Mouse (Mus musculus) heart, embryonic 12.5 days (tissue): Measurements from ENCODE around the gene Tmem131l. TPM values are rescaled to one million over a fixed set of nuclear protein-coding genes. Genes with fewer than 3 reads are reported as not detected.

Experiments
- ATAC-seq: fragments of 200-750 bp; cut with Nextera tagmentation; 2 replicates; pipeline ENCODE4 v1.8.0; 2017; ENCODE audit warnings: moderate TSS enrichment, moderate library complexity; ENCODE audit not compliant: insufficient number of reproducible peaks, low FRiP score
- H3K27ac ChIP-seq: fragments of 300-500 bp; sonication (generic); 2 replicates; pipeline ENCODE4 v1.5.1; 2016; ENCODE audit warnings: mild to moderate bottlenecking, moderate library complexity; ENCODE audit not compliant: poor library complexity, severe bottlenecking
- H3K27me3 ChIP-seq: fragments of 300-500 bp; sonication (generic); replicated peaks from 2 replicates; pipeline ENCODE4 v1.6.1; 2016; ENCODE audit warnings: mild to moderate bottlenecking, moderate library complexity
- H3K36me3 ChIP-seq: fragments of 300-500 bp; sonication (generic); 2 replicates; pipeline ENCODE4 v1.6.1; 2016; ENCODE audit warnings: mild to moderate bottlenecking, moderate library complexity
- H3K4me1 ChIP-seq: fragments of 300-500 bp; sonication (generic); replicated peaks from 2 replicates; pipeline ENCODE4 v1.6.1; 2016; ENCODE audit warnings: mild to moderate bottlenecking
- H3K4me2 ChIP-seq: fragments of 300-500 bp; sonication (generic); 2 replicates; pipeline ENCODE4 v1.6.1; 2016; ENCODE audit warnings: mild to moderate bottlenecking, moderate library complexity
- H3K4me3 ChIP-seq: fragments of 300-500 bp; sonication (generic); 2 replicates; pipeline ENCODE4 v1.5.1; 2016; ENCODE audit warnings: mild to moderate bottlenecking
- H3K9ac ChIP-seq: fragments of 300-500 bp; sonication (generic); 2 replicates; pipeline ENCODE4 v1.6.1; 2016; ENCODE audit warnings: mild to moderate bottlenecking, moderate library complexity
- H3K9me3 ChIP-seq: fragments of 300-500 bp; sonication (generic); replicated peaks from 2 replicates; pipeline ENCODE4 v1.6.1; 2016; ENCODE audit warnings: mild to moderate bottlenecking, moderate library complexity
- WGBS: fragments of 180-500 bp; shearing (Covaris S2); methylation state at CpG from one replicate; pipeline ENCODE4 v1.1.7; 2016; 5-methylcytosine and 5-hydroxymethylcytosine counted together
- polyA plus RNA-seq: library from polyadenylated mRNA; unstranded; fragments of >200 nt; fragmentation: Nextera tagmentation; extraction: Ambion mirVana; gene quantifications from 2 replicates; pipeline ENCODE4 v1.2.1, GENCODE M21; 2016

Tmem131l gene
- polyA plus RNA-seq, 1 experiment from 2014 or later = 26.9 TPM

GRCm38 (mm10) chr3:83857621-83858020 is 182.4 kb downstream of the Tmem131l start:
- no peak overlapping the region for H3K9ac ChIP-seq
- WGBS = 77% methylated on average over 13 of the region's 13 CpGs
- H3K27ac ChIP-seq = no peak overlapping the region
- H3K4me3 ChIP-seq = no peak overlapping the region
- no peaks in the 10 kb centered on the region for H3K9me3 ChIP-seq
- ATAC-seq = no peak
- H3K4me1 ChIP-seq = peaks cover 5% of the 10 kb centered on the region; the same call in 1 of the 2 replicates
- no peaks in the 10 kb centered on the region for H3K36me3 ChIP-seq
- H3K4me2 ChIP-seq = no peak overlapping the region
- H3K27me3 ChIP-seq = no peaks in the 10 kb centered on the region

GRCm38 (mm10) chr3:83855643-83856042 is 184.3 kb downstream of the Tmem131l start:
- no peaks in the 10 kb centered on the region for H3K36me3 ChIP-seq
- H3K9me3 ChIP-seq = no peaks in the 10 kb centered on the region
- no peaks in the 10 kb centered on the region for H3K4me1 ChIP-seq
- WGBS = 82% methylated on average over 5 of the region's 5 CpGs
- ATAC-seq = no peak
- no peak overlapping the region for H3K27ac ChIP-seq
- no peak overlapping the region for H3K4me2 ChIP-seq
- H3K4me3 ChIP-seq = no peak overlapping the region
- H3K9ac ChIP-seq = no peak overlapping the region
- H3K27me3 ChIP-seq = no peaks in the 10 kb centered on the region

- H3K4me2 ChIP-seq = no peak overlapping the region
- no peak overlapping the region for H3K27ac ChIP-seq
- 66% methylated on average over 2 of the region's 2 CpGs for WGBS
- H3K36me3 ChIP-seq = no peaks in the 10 kb centered on the region
- H3K27me3 ChIP-seq = no peaks in the 10 kb centered on the region
- H3K9ac ChIP-seq = no peak overlapping the region
- H3K9me3 ChIP-seq = no peaks in the 10 kb centered on the region
- H3K4me3 ChIP-seq = no peak overlapping the region
- H3K4me1 ChIP-seq = peaks cover 7% of the 10 kb centered on the region; the same call in 1 of the 2 replicates
- no peak for ATAC-seq
Observed at GRCm38 (mm10) chr3:83849341-83849740, 190.6 kb downstream of the Tmem131l start.

Other genes starting within 250 kb of the Tmem131l start
- gene Tlr2, start 198.4 kb downstream of the Tmem131l start, polyA plus RNA-seq = 2.6 and 2.8 TPM in 2 replicates
- 11.4 and 11.9 TPM in 2 replicates for gene Mnd1, start 115.6 kb upstream of the Tmem131l start, polyA plus RNA-seq
- 0.18 TPM in 1 of 2 replicates, not detected in the other for gene Gm6525, start 133.9 kb upstream of the Tmem131l start, polyA plus RNA-seq